Mouse (Mus musculus) CD4-positive, CD25-positive, alpha-beta regulatory T cell, adult 2 months (primary cell): ENCODE results near the gene Trim66.
A peak's percentile ranks its signal among the peaks of the same experiment; 100 is the strongest.

ENCODE experiments used
- DNase-seq: peaks from one replicate; pipeline ENCODE4 v3.0.0-alpha.2; 2012; ENCODE audit warnings: low read depth, low spot score

Trim66 gene

GRCm38 (mm10) chr7:109454856-109455255 is 53.1 kb downstream of the Trim66 start:
- no peak for DNase-seq

- no peak for DNase-seq
These were observed 59.9 kb downstream of the Trim66 start for GRCm38 (mm10) chr7:109448060-109448459.

- peak; percentile 26 for DNase-seq
These were observed 62.9 kb downstream of the Trim66 start for GRCm38 (mm10) chr7:109445012-109445411.

DNA sequence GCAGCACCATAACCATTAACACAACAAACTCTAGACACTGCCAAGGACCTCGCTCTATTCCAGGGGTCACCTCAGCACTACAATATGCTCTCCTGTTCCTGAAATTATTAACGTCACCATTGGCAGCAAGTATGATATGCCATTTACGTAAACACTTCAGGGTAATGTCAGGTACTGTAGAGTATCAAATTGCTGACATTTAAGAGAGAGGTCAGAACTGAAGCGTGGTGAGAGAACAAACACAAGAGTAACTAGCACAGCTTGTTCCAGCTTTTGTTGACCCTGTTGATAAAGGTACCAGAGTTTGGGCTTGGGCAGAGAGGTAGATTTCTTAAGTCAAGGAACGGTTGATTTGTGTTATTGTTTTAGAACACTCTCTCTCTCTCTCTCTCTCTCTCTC is 65.2 kb downstream of the Trim66 start:
- DNase-seq = no peak

- no peak for DNase-seq
These were observed 67.2 kb downstream of the Trim66 start for GRCm38 (mm10) chr7:109440697-109441269.

- DNase-seq = no peak
These were observed 68.9 kb downstream of the Trim66 start, which contains the start of gene Stk33 for GRCm38 (mm10) chr7:109438781-109439591. Gene Stk33, minus strand, starts transcription at chr7:109439081.

GRCm38 (mm10) chr7:109424422-109425159 is 83.3 kb downstream of the Trim66 start:
- no peak for DNase-seq

GRCm38 (mm10) chr7:109422803-109423202 is 85.1 kb downstream of the Trim66 start:
- DNase-seq = no peak

GRCm38 (mm10) chr7:109405491-109405890 is 102.4 kb downstream of the Trim66 start:
- DNase-seq = no peak

DNA sequence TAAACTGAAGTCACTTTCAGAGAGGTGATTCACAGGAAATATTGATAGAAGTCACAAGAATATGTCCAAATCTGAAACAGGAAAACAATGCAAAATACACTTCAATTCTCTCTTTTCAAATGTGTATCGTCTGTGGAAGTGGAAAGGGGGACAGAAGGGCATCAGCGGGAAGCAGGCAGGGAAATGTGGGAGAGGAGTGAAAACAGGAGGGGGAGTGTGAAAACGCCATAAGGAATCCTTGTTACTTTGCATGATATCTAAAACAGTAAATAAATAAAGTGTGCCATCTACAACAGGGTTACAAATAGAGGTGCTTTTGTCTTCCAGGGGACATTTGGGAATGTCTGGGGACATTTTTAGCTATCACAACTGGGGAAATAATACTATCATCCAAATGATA is 108.6 kb downstream of the Trim66 start:
- no peak for DNase-seq
